Mouse (Mus musculus): ENCODE results near the gene Smndc1. TPM values are rescaled to one million over a fixed set of nuclear protein-coding genes. Genes with fewer than 3 reads are reported as not detected.

The Smndc1 gene
- polyA plus RNA-seq, 1 experiment from 2014 or later = 38.5 TPM

DNA sequence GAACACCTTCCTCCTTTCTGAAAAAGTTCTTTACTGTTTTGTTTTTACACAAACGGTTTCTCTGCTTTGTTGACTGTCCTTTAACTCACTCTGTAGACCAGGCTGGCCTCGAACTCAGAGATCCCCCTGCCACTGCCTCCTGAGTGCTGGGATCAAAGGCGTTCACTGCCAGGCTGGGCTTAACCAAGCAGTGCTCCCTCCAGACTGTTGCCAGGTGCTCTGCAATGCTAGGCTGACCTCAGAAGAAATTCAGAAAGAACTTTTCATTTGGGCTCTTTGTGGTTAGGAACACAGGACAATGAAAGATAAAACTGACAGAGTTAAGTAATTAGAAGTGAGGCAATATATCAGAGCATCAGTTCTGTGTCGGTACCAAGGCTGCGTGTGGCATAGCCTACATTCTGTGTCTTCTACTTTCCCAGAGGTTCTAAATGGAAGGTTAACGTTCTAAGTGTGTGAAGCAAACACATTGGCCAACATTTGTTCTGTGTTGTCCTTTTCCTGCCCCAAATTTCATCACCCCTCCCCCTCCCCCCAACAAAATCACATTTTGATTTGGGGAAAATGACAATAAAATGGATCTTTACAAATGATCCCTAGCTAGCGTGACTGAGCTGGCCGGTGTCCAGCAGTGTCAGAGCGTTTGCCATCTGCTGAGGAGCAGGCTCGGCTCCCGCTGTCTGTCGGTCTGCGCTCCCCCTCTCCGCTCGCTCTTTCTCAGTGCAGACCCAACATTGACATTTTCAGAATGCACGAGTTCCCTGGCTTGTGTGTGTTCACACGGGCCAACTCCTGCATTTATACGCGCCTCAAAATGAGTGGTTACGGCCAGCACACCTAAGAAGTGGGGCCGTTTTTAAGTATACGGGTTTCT lies 31.0 kb downstream of the Smndc1 start:
- Histone ChIP-seq H3K9me3 (no peaks in the 10 kb centered on the region), H3K4me2 (peak overlapping the region; percentile 43), H3K9ac (no peak overlapping the region), H3K36me3 (no peaks in the 10 kb centered on the region), H3K4me1 (peaks cover 23% of the 10 kb centered on the region), H3K27me3 (no peaks in the 10 kb centered on the region), H3K27ac (no peak overlapping the region; the same call in 1 of the 2 replicates), H3K4me3 (peak overlapping the region; percentile 20)
- no peak for ATAC-seq (ENCODE audit: borderline replicate concordance, extremely low read depth, low FRiP score, low TSS enrichment)
- WGBS = 47% methylated on average over 22 of the region's 22 CpGs

DNA sequence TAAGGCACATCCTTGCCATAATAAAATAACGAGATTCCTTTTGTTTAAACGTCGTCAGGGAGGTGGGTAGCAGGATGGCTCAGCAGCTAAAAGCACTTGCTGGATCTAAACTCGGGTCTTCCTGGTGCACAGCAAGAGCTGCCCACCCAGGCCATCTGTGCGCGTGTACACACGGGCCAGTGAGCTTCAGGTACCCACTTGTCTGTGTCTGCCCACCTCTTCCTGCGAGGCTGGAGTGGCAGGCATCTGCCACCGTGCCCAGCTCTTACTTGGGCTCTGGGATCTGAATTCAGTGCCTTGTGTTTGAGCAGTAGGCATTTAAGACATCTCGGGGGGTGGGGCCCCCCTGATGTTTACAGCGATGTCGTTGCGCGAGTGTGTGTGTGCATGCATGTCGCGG lies 35.3 kb downstream of the Smndc1 start:
- Histone ChIP-seq H3K4me2 (no peak overlapping the region), H3K4me1 (peaks cover 10% of the 10 kb centered on the region), H3K9ac (no peak overlapping the region), H3K4me3 (no peak overlapping the region), H3K27me3 (no peaks in the 10 kb centered on the region), H3K9me3 (no peaks in the 10 kb centered on the region), H3K36me3 (peaks cover 5% of the 10 kb centered on the region; the same call in 1 of the 2 replicates), H3K27ac (no peak overlapping the region)
- no peak for ATAC-seq (ENCODE audit: borderline replicate concordance, extremely low read depth, low FRiP score, low TSS enrichment)
- WGBS = 81% methylated on average over 16 of the region's 16 CpGs

- Histone ChIP-seq H3K9ac (no peak overlapping the region), H3K27me3 (no peaks in the 10 kb centered on the region), H3K27ac (no peak overlapping the region), H3K4me3 (no peak overlapping the region), H3K4me1 (peaks cover 3% of the 10 kb centered on the region; the same call in 1 of the 2 replicates), H3K36me3 (peaks cover 5% of the 10 kb centered on the region; the same call in 1 of the 2 replicates), H3K4me2 (no peak overlapping the region), H3K9me3 (no peaks in the 10 kb centered on the region)
- WGBS = 79% methylated on average over 7 of the region's 7 CpGs
- no peak for ATAC-seq (ENCODE audit: borderline replicate concordance, extremely low read depth, low FRiP score, low TSS enrichment)
Measured at GRCm38 (mm10) chr19:53354271-53355000, 35.9 kb downstream of the Smndc1 start.

GRCm38 (mm10) chr19:53353864-53354263 lies 36.5 kb downstream of the Smndc1 start:
- no peak for ATAC-seq (ENCODE audit: borderline replicate concordance, extremely low read depth, low FRiP score, low TSS enrichment)
- Histone ChIP-seq H3K4me1 (no peaks in the 10 kb centered on the region), H3K4me2 (no peak overlapping the region), H3K9me3 (no peaks in the 10 kb centered on the region), H3K36me3 (peaks cover 5% of the 10 kb centered on the region; the same call in 1 of the 2 replicates), H3K9ac (no peak overlapping the region), H3K4me3 (no peak overlapping the region), H3K27me3 (no peaks in the 10 kb centered on the region), H3K27ac (no peak overlapping the region)
- WGBS = 92% methylated on average over 7 of the region's 7 CpGs

DNA sequence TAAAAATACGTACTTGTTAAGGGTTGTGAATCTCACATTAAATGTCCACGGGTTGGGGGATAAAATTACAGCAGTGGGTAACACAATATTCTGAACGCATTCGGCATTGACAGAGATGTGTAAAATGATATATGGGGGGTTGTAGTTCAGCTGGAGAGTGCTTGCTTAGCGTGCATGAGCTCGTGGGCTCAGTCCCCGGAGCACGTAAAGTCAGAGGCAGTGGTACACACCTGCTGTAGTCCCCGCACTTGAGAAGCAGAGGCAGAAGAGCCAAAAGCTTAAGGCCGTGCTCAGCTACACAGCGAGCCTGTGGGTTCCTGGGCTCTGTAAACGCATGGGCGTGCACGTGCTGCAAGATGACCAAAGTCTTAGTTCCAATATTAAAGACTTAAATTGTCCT lies 44.6 kb downstream of the Smndc1 start:
- H3K9me3 ChIP-seq = no peaks in the 10 kb centered on the region
- no peaks in the 10 kb centered on the region for H3K4me1 ChIP-seq
- no peak overlapping the region for H3K4me3 ChIP-seq
- no peaks in the 10 kb centered on the region for H3K36me3 ChIP-seq
- 74% methylated on average over 14 of the region's 14 CpGs for WGBS
- no peak overlapping the region for H3K9ac ChIP-seq
- no peaks in the 10 kb centered on the region for H3K27me3 ChIP-seq
- no peak for ATAC-seq (ENCODE audit: borderline replicate concordance, extremely low read depth, low FRiP score, low TSS enrichment)
- H3K27ac ChIP-seq = no peak overlapping the region
- no peak overlapping the region for H3K4me2 ChIP-seq

GRCm38 (mm10) chr19:53344062-53344461 lies 46.3 kb downstream of the Smndc1 start:
- 80% methylated on average over 16 of the region's 16 CpGs for WGBS
- H3K36me3 ChIP-seq = no peaks in the 10 kb centered on the region
- H3K9me3 ChIP-seq = no peaks in the 10 kb centered on the region
- H3K4me3 ChIP-seq = no peak overlapping the region
- H3K4me2 ChIP-seq = no peak overlapping the region
- no peak for ATAC-seq (ENCODE audit: borderline replicate concordance, extremely low read depth, low FRiP score, low TSS enrichment)
- H3K27ac ChIP-seq = no peak overlapping the region
- no peaks in the 10 kb centered on the region for H3K27me3 ChIP-seq
- H3K9ac ChIP-seq = no peak overlapping the region
- peaks cover 4% of the 10 kb centered on the region; the same call in 1 of the 2 replicates for H3K4me1 ChIP-seq

DNA sequence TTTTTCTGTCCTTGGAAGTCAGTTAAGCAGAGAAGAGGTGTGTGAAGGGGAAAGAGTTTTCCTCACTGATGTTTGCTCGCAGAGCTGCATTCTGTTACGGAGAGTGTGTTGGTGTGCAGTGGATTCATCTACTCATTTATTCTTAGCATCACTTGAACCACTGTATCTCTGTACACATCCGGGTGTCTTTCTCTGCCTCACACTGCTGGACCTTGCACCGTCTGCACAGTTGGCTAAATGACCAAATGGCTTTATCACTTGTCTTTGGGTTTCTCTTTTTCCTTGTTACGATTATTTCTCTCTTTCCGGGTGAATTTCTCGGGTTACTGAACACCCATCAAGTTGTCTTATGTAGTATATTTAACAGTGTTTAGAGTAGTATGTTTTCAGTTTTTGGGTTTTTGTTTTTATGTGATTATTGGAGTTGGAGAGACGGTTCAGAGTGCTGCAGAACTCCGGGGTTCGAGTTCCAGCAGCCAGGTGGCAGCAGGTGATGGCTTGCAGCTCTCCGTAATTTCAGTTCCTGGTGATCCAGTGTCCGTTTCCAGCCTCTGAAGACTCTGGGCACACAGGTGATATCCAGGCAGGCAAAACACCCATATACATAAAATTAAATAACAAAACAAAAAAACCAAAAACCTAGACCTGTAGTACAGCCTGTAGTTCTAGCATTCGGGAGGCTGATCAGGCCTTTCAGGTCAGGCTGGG lies 47.0 kb downstream of the Smndc1 start:
- WGBS = 88% methylated on average over 13 of the region's 13 CpGs
- no peaks in the 10 kb centered on the region; the same call in 1 of the 2 replicates for H3K36me3 ChIP-seq
- H3K9me3 ChIP-seq = no peaks in the 10 kb centered on the region
- H3K4me3 ChIP-seq = no peak overlapping the region
- H3K4me1 ChIP-seq = peaks cover 4% of the 10 kb centered on the region; the same call in 1 of the 2 replicates
- H3K27me3 ChIP-seq = no peaks in the 10 kb centered on the region
- ATAC-seq (ENCODE audit: borderline replicate concordance, extremely low read depth, low FRiP score, low TSS enrichment) = no peak
- no peak overlapping the region for H3K4me2 ChIP-seq
- H3K27ac ChIP-seq = no peak overlapping the region
- H3K9ac ChIP-seq = no peak overlapping the region

- no peak overlapping the region for H3K9ac ChIP-seq
- no peak for ATAC-seq (ENCODE audit: borderline replicate concordance, extremely low read depth, low FRiP score, low TSS enrichment)
- 22% methylated on average over 6 of the region's 6 CpGs for WGBS
- no peaks in the 10 kb centered on the region for H3K9me3 ChIP-seq
- no peak overlapping the region for H3K27ac ChIP-seq
- H3K4me1 ChIP-seq = peaks cover 4% of the 10 kb centered on the region; the same call in 1 of the 2 replicates
- H3K4me3 ChIP-seq = no peak overlapping the region
- H3K36me3 ChIP-seq = peaks cover 12% of the 10 kb centered on the region
- H3K27me3 ChIP-seq = no peaks in the 10 kb centered on the region
- no peak overlapping the region for H3K4me2 ChIP-seq
Measured at GRCm38 (mm10) chr19:53340423-53340822, 50.0 kb downstream of the Smndc1 start.

DNA sequence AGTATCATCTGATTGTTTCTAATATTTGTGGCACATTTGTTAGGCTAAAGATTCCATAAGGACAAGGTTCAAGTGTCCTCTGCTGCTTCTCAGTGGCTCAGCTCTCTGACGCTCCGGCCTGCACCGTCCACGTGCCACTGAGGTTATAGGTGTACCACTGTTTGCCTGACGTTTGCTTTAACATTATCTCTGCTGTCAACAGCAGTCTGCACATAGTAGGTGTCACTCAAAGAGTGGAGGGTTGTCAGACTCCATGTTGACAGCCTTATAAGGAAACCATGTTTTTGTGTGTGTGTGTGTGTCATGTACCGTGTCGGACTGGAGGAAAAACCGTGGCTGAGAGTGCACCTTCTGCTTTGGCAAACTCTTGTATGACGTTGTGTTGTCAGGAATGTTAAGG lies 55.1 kb downstream of the Smndc1 start:
- Histone ChIP-seq H3K27me3 (no peaks in the 10 kb centered on the region), H3K4me2 (no peak overlapping the region), H3K9ac (no peak overlapping the region), H3K4me1 (peaks cover 11% of the 10 kb centered on the region), H3K4me3 (no peak overlapping the region), H3K27ac (no peak overlapping the region), H3K36me3 (peaks cover 24% of the 10 kb centered on the region), H3K9me3 (no peaks in the 10 kb centered on the region)
- ATAC-seq (ENCODE audit: borderline replicate concordance, extremely low read depth, low FRiP score, low TSS enrichment) = no peak
- 87% methylated on average over 9 of the region's 9 CpGs for WGBS

DNA sequence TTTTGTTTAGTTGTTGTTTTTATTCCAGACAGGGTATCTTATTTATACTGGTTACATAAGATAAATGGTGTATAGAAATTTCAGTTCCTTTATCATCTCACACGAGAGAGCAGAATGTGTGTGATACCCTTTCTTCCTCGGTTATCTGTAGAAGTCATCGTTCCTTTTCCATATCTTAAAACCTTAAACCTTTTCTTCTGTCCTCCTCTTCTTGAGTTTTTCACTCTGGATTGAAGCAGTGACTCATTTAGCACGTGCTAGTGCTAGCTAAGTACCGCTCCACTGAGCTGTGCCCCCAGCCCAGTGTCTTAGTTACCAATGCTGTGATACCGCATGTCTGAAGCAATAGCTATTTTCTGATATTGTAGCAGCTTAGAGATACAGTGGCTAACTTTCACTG lies 56.6 kb downstream of the Smndc1 start:
- no peak overlapping the region for H3K27ac ChIP-seq
- peaks cover 7% of the 10 kb centered on the region for H3K4me1 ChIP-seq
- H3K4me2 ChIP-seq = no peak overlapping the region
- no peaks in the 10 kb centered on the region for H3K9me3 ChIP-seq
- ATAC-seq (ENCODE audit: borderline replicate concordance, extremely low read depth, low FRiP score, low TSS enrichment) = no peak
- H3K27me3 ChIP-seq = no peaks in the 10 kb centered on the region
- H3K9ac ChIP-seq = no peak overlapping the region
- 82% methylated on average over 6 of the region's 6 CpGs for WGBS
- H3K4me3 ChIP-seq = no peak overlapping the region
- peaks cover 24% of the 10 kb centered on the region for H3K36me3 ChIP-seq

- Histone ChIP-seq H3K4me3 (no peak overlapping the region), H3K27ac (no peak overlapping the region), H3K4me2 (no peak overlapping the region), H3K9me3 (no peaks in the 10 kb centered on the region), H3K27me3 (no peaks in the 10 kb centered on the region), H3K9ac (no peak overlapping the region), H3K36me3 (peaks cover 12% of the 10 kb centered on the region), H3K4me1 (peaks cover 11% of the 10 kb centered on the region)
- ATAC-seq (ENCODE audit: borderline replicate concordance, extremely low read depth, low FRiP score, low TSS enrichment) = no peak
- WGBS = 90% methylated on average over 21 of the region's 21 CpGs
Measured at GRCm38 (mm10) chr19:53331882-53332500, 58.4 kb downstream of the Smndc1 start.
